Mouse (Mus musculus): ENCODE results near the gene Klhl25. TPM values are rescaled to one million over a fixed set of nuclear protein-coding genes. Genes with fewer than 3 reads are reported as not detected.

Klhl25 gene
- total and polyA plus RNA-seq, 2 experiments from 2014 or later = 12.6 to 34.2 TPM

DNA sequence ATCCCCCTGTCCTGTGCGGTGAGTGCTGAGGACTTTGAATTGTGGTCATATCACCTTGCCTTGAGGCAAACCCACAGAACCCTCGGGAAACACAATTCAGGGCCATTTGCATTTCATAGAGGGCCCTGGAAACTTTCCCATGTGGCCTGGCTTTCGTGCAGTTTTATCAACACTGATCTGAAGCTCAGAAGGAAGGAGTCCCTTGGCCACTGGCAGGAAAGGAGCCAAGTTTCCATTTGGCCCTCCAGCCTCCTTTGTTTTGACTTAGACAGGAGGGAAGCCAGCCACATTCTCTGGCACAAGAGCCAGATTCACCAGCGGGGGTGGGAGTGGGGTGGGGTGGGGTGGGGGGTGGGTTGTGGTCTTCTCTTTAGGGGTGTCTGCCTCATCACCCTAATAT lies 41.4 kb upstream of the Klhl25 start:
- Histone ChIP-seq H3K36me3 (ENCODE audit: insufficient read depth, low read length) (no peaks in the 10 kb centered on the region), H3K4me1 (ENCODE audit: insufficient read depth, low read length) (no peaks in the 10 kb centered on the region), H3K9ac (replicated peaks; ENCODE audit: low read length, poor library complexity, severe bottlenecking) (no peak overlapping the region), H3K4me2 (ENCODE audit: low read depth, low read length, poor library complexity, severe bottlenecking) (no peak overlapping the region), H3K27ac (ENCODE audit: low read depth, low read length) (no peak overlapping the region), H3K4me3 (ENCODE audit: low read depth, low read length) (no peak overlapping the region), H3K27me3 (ENCODE audit: insufficient read depth, low read length) (no peaks in the 10 kb centered on the region), H3K9me3 (ENCODE audit: low read length) (no peaks in the 10 kb centered on the region)
- no peak for ATAC-seq (ENCODE audit: low FRiP score)
- DNase-seq (ENCODE audit: low spot score) = peak; percentile 57
- 29% methylated on average over 4 of the region's 4 CpGs for WGBS
- no peak for TF ChIP-seq CTCF (IDR thresholded peaks at IDR 0.05)

DNA sequence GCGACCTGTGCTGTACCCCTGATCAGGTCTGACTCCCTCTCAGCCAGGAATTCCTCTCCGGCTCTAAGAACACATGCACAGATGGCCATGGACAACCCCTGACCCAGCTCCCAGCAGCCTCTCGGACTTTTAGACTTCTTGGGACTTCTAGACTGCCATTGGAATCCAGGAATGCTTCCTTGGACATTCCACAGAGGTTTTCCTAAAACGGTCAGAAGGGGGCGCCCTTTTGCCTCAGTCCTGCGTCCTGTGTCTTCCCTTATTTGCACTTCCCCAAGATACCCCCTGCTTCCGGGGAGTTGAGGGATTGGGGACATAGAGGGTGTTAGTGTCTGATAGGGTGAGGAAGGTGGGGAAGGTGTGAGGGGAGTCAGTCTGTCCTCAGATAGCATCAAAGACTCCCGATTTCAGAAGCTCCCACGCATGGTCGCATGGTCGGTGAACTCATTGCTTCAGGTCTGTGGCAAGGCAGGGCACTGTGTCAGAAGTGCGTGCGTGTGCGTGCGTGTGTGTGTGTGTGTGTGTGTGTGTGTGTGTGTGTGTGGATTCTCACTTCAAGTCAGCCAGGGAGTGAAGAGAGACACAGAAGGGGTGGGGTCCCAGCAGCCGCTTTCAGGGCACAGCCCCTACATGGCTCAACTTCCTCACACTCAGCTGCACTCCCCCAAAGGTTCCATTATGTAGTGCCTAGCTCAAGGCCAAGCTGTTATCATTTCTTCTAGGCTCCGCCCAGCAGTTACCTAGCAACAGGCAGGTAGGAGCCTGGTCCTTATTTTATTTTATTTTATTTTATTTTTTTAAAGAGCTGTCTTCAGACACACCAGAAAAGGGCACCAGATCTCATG lies 40.4 kb upstream of the Klhl25 start:
- 76% methylated on average over 17 of the region's 17 CpGs for WGBS
- Histone ChIP-seq H3K4me1 (ENCODE audit: insufficient read depth, low read length) (no peaks in the 10 kb centered on the region), H3K9ac (replicated peaks; ENCODE audit: low read length, poor library complexity, severe bottlenecking) (no peak overlapping the region), H3K4me2 (ENCODE audit: low read depth, low read length, poor library complexity, severe bottlenecking) (no peak overlapping the region), H3K4me3 (ENCODE audit: low read depth, low read length) (no peak overlapping the region), H3K9me3 (ENCODE audit: low read length) (no peaks in the 10 kb centered on the region), H3K27ac (ENCODE audit: low read depth, low read length) (no peak overlapping the region), H3K27me3 (ENCODE audit: insufficient read depth, low read length) (no peaks in the 10 kb centered on the region), H3K36me3 (ENCODE audit: insufficient read depth, low read length) (no peaks in the 10 kb centered on the region)
- no peak for ATAC-seq (ENCODE audit: low FRiP score)
- peak; percentile 44 for TF ChIP-seq CTCF (IDR thresholded peaks at IDR 0.05)
- no peak for DNase-seq (ENCODE audit: low spot score)

DNA sequence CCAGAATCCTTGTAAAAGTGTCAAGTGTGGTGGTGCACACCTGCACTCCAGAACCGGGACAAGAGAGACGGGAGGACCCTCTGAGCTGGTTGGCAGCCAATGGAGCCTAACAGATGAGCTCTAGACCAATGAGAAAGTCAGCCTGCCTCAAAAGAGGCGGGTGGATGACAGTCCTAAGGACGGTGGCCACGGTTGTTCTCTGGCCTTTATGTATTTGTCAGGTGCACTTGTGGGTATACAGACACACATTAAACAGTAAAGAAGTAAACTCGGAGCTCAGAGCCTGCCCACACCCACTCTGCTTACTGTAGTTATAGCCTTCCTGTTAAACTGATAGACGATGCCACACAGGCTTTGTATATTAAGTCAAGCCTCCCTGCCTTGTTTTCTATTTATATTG lies 27.4 kb upstream of the Klhl25 start:
- H3K27ac ChIP-seq (ENCODE audit: low read depth, low read length) = no peak overlapping the region
- 90% methylated on average over 7 of the region's 7 CpGs for WGBS
- no peaks in the 10 kb centered on the region for H3K36me3 ChIP-seq (ENCODE audit: insufficient read depth, low read length)

DNA sequence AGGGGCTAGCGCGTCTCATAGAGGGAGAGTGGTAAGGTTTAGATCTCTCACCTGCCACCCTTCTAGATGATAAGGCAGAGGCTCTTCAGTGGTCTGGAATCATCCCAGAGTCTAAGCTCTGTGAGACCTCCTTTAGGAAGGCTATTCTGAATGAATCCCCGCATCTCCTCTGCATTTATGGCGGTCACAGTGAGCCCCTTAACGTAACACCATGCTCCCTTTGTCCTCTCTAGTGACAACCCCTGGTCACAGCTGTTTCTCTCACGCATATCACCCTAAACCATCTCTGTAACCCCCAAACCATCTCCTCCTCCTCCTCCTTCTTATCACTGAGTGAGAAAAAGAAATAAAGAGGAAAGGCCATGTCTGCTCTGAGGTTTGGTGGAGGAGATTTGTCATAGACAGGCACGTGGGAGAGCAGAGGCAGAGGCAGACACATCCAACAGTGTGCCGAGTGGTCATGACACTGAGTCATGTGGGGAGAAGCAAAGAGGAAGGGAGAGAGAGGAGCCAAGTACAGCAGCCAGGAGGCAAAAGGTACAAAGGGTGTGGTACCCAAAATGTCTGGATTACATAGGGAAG lies 25.9 kb upstream of the Klhl25 start:
- Histone ChIP-seq H3K36me3 (ENCODE audit: insufficient read depth, low read length) (no peaks in the 10 kb centered on the region), H3K4me1 (ENCODE audit: insufficient read depth, low read length) (no peaks in the 10 kb centered on the region), H3K4me3 (ENCODE audit: low read depth, low read length) (no peak overlapping the region), H3K27ac (ENCODE audit: low read depth, low read length) (no peak overlapping the region), H3K9me3 (ENCODE audit: low read length) (no peaks in the 10 kb centered on the region), H3K9ac (replicated peaks; ENCODE audit: low read length, poor library complexity, severe bottlenecking) (no peak overlapping the region), H3K27me3 (ENCODE audit: insufficient read depth, low read length) (no peaks in the 10 kb centered on the region), H3K4me2 (ENCODE audit: low read depth, low read length, poor library complexity, severe bottlenecking) (no peak overlapping the region)
- DNase-seq (ENCODE audit: low spot score) (no peak), ATAC-seq (ENCODE audit: low FRiP score) (no peak)
- no peak for TF ChIP-seq CTCF (IDR thresholded peaks at IDR 0.05)
- 86% methylated on average over 8 of the region's 8 CpGs for WGBS

More for the DNA sequence above, 27.4 kb upstream of the Klhl25 start:
- Histone ChIP-seq H3K9ac (replicated peaks; ENCODE audit: low read length, poor library complexity, severe bottlenecking) (no peak overlapping the region), H3K4me3 (ENCODE audit: low read depth, low read length) (no peak overlapping the region), H3K9me3 (ENCODE audit: low read length) (no peaks in the 10 kb centered on the region), H3K4me1 (ENCODE audit: insufficient read depth, low read length) (no peaks in the 10 kb centered on the region), H3K4me2 (ENCODE audit: low read depth, low read length, poor library complexity, severe bottlenecking) (no peak overlapping the region), H3K27me3 (ENCODE audit: insufficient read depth, low read length) (no peaks in the 10 kb centered on the region)
- no peak for ATAC-seq (ENCODE audit: low FRiP score)
- no peak for DNase-seq (ENCODE audit: low spot score)
- no peak for TF ChIP-seq CTCF (IDR thresholded peaks at IDR 0.05)

DNA sequence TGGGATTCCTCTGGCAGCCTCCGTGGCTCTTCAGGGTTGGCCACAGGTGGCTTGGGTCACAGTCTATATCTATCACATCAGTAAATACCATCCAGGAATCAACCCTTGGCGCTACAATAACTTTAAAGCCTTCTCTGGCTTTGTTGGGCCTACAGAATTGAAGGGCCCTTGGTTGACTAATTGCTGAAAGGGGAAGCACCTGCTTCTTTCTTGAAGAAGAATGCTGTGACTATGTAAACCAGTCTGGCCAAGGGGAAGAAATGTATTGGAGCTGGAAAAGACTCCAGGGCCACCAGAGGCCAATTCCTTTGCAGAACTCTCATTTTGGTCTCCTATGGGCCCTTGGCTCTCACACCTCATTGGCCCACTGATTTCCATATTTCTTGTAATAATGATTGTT lies 25.0 kb upstream of the Klhl25 start:
- 95% methylated on average over 2 of the region's 2 CpGs for WGBS
- ATAC-seq (ENCODE audit: low FRiP score) = no peak
- no peak for DNase-seq (ENCODE audit: low spot score)
- H3K4me3 ChIP-seq (ENCODE audit: low read depth, low read length) = no peak overlapping the region
- H3K9me3 ChIP-seq (ENCODE audit: low read length) = no peaks in the 10 kb centered on the region
- TF ChIP-seq CTCF (IDR thresholded peaks at IDR 0.05) = no peak
- H3K27me3 ChIP-seq (ENCODE audit: insufficient read depth, low read length) = no peaks in the 10 kb centered on the region
- no peak overlapping the region for H3K9ac ChIP-seq (replicated peaks; ENCODE audit: low read length, poor library complexity, severe bottlenecking)
- H3K27ac ChIP-seq (ENCODE audit: low read depth, low read length) = no peak overlapping the region
- no peak overlapping the region for H3K4me2 ChIP-seq (ENCODE audit: low read depth, low read length, poor library complexity, severe bottlenecking)
- H3K4me1 ChIP-seq (ENCODE audit: insufficient read depth, low read length) = no peaks in the 10 kb centered on the region
- no peaks in the 10 kb centered on the region for H3K36me3 ChIP-seq (ENCODE audit: insufficient read depth, low read length)

DNA sequence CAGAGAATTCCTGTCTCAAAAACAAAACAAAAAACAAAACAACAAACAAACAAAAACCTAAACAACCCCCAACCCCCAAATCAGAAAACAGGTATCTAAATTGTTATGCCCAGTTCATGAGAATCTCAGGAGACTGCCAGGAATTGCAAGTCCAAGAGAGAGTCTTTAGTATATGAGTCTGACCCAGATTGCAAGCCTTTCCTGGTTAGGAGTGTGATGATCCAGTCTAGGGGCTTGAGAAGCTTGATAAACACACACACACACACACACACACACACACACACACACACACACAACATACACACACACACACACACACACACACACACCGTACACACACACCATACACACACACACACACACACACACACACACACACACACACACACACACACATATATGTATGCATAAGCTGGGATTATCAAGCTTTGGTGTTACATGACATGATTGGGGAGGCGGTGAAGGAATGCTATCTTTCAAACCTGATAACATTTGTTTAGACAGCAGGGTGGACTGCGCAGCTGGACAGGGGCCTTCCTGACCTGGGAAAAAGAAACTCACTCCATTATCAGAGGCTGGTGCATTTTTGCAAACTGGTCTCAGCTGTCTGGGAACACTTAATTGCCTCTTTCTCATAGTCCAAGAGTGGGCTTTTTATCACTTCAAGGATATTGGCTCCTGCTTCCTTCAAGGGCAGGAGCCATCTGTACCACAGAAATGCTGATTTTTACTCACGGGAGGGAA lies 21.6 kb upstream of the Klhl25 start:
- no peak for DNase-seq (ENCODE audit: low spot score)
- Histone ChIP-seq H3K27ac (ENCODE audit: low read depth, low read length) (no peak overlapping the region), H3K9me3 (ENCODE audit: low read length) (no peaks in the 10 kb centered on the region), H3K4me1 (ENCODE audit: insufficient read depth, low read length) (no peaks in the 10 kb centered on the region), H3K27me3 (ENCODE audit: insufficient read depth, low read length) (no peaks in the 10 kb centered on the region), H3K4me2 (ENCODE audit: low read depth, low read length, poor library complexity, severe bottlenecking) (no peak overlapping the region), H3K4me3 (ENCODE audit: low read depth, low read length) (no peak overlapping the region), H3K36me3 (ENCODE audit: insufficient read depth, low read length) (no peaks in the 10 kb centered on the region), H3K9ac (replicated peaks; ENCODE audit: low read length, poor library complexity, severe bottlenecking) (no peak overlapping the region)
- TF ChIP-seq CTCF (IDR thresholded peaks at IDR 0.05) = no peak
- no peak for ATAC-seq (ENCODE audit: low FRiP score)
- WGBS = 78% methylated on average over 3 of the region's 4 CpGs
